Mouse (Mus musculus) G1E (cell line): ENCODE results near the gene Tgfb1.

Experiments used
- CTCF ChIP-seq: IDR thresholded peaks from 2 replicates; pipeline ENCODE4 v1.5.1; 2012; ENCODE audit warnings: low read depth, low read length, inconsistent platforms, mixed read lengths
- GATA1 ChIP-seq: IDR thresholded peaks from 2 replicates; pipeline ENCODE4 v1.6.1; 2012; ENCODE audit warnings: borderline replicate concordance, low read length, inconsistent platforms, mixed read lengths
- POLR2AphosphoS5 ChIP-seq: IDR thresholded peaks from 2 replicates; pipeline ENCODE4 v1.6.1; 2012; ENCODE audit warnings: low read depth, low read length, inconsistent platforms; ENCODE audit not compliant: insufficient replicate concordance

GRCm38 (mm10) chr7:25715731-25716271, 29.0 kb downstream of the Tgfb1 start:
- no peak for TF ChIP-seq CTCF
- TF ChIP-seq GATA1: no peak
- TF ChIP-seq POLR2AphosphoS5: 0 out of 2 replicates have a peak, but pooled peaks have one; percentile 37
